Mouse (Mus musculus): ENCODE measurements around the gene Olfr1339. TPM values are rescaled to one million over a fixed set of nuclear protein-coding genes. Genes with fewer than 3 reads are reported as not detected.

Gene Olfr1339
- polyA plus RNA-seq (2011; ENCODE audit: insufficient read depth, insufficient read length, low read depth, missing spikeins) = not detected in 2 replicates

GRCm38 (mm10) chr4:118731875-118732274 lies at the start of gene Olfr1339:
Gene Olfr1339 (plus strand): TSS chr4:118732175.
- Histone ChIP-seq H3K27ac (ENCODE audit: insufficient read depth, low read length) (no peak within 1 kb of the TSS), H3K9me3 (replicated peaks; ENCODE audit: control insufficient read depth, insufficient read depth, low read length, poor library complexity, severe bottlenecking) (no peaks in the 10 kb centered on the region), H3K4me3 (ENCODE audit: low read depth, low read length) (no peak within 1 kb of the TSS), H3K27me3 (ENCODE audit: control insufficient read depth, insufficient read depth, low read length, poor library complexity, severe bottlenecking) (no peaks in the 10 kb centered on the region), H3K9ac (ENCODE audit: low read depth, poor library complexity, severe bottlenecking) (no peak within 1 kb of the TSS), H3K36me3 (ENCODE audit: control insufficient read depth, insufficient read depth, low read length, poor library complexity, severe bottlenecking) (no peaks in the 10 kb centered on the region), H3K4me1 (ENCODE audit: control insufficient read depth, insufficient read depth, low read length) (no peaks in the 10 kb centered on the region)
- TF ChIP-seq POLR2A (IDR thresholded peaks at IDR 0.05; ENCODE audit: insufficient read depth, low read length) (no peak), EP300 (IDR thresholded peaks at IDR 0.05; ENCODE audit: insufficient read depth, low read depth, low read length) (no peak), CTCF (IDR thresholded peaks at IDR 0.05; ENCODE audit: low read depth, low read length) (no peak)

- H3K9ac ChIP-seq (ENCODE audit: low read depth, poor library complexity, severe bottlenecking) = no peak overlapping the region
- H3K27ac ChIP-seq (ENCODE audit: insufficient read depth, low read length) = peak overlapping the region; percentile 75
- no peaks in the 10 kb centered on the region for H3K9me3 ChIP-seq (replicated peaks; ENCODE audit: control insufficient read depth, insufficient read depth, low read length, poor library complexity, severe bottlenecking)
- H3K4me3 ChIP-seq (ENCODE audit: low read depth, low read length) = no peak overlapping the region
- H3K36me3 ChIP-seq (ENCODE audit: control insufficient read depth, insufficient read depth, low read length, poor library complexity, severe bottlenecking) = no peaks in the 10 kb centered on the region
- peaks cover 6% of the 10 kb centered on the region for H3K4me1 ChIP-seq (ENCODE audit: control insufficient read depth, insufficient read depth, low read length)
- H3K27me3 ChIP-seq (ENCODE audit: control insufficient read depth, insufficient read depth, low read length, poor library complexity, severe bottlenecking) = no peaks in the 10 kb centered on the region
- TF ChIP-seq EP300 (IDR thresholded peaks at IDR 0.05; ENCODE audit: insufficient read depth, low read depth, low read length) (no peak), CTCF (IDR thresholded peaks at IDR 0.05; ENCODE audit: low read depth, low read length) (no peak), POLR2A (IDR thresholded peaks at IDR 0.05; ENCODE audit: insufficient read depth, low read length) (no peak)
Observed at GRCm38 (mm10) chr4:118687086-118687485, 44.9 kb upstream of the Olfr1339 start.

GRCm38 (mm10) chr4:118692412-118692973 lies 39.5 kb upstream of the Olfr1339 start, which contains the start of gene Olfr1342:
Gene Olfr1342 (minus strand): TSS chr4:118692756.
- H3K27ac ChIP-seq (ENCODE audit: insufficient read depth, low read length) = no peak within 1 kb of the TSS

GRCm38 (mm10) chr4:118693812-118694211 lies 38.2 kb upstream of the Olfr1339 start:
- TF ChIP-seq CTCF (IDR thresholded peaks at IDR 0.05; ENCODE audit: low read depth, low read length) (no peak), POLR2A (IDR thresholded peaks at IDR 0.05; ENCODE audit: insufficient read depth, low read length) (no peak), EP300 (IDR thresholded peaks at IDR 0.05; ENCODE audit: insufficient read depth, low read depth, low read length) (no peak)
- Histone ChIP-seq H3K9ac (ENCODE audit: low read depth, poor library complexity, severe bottlenecking) (no peak overlapping the region), H3K27ac (ENCODE audit: insufficient read depth, low read length) (no peak overlapping the region), H3K36me3 (ENCODE audit: control insufficient read depth, insufficient read depth, low read length, poor library complexity, severe bottlenecking) (no peaks in the 10 kb centered on the region), H3K4me1 (ENCODE audit: control insufficient read depth, insufficient read depth, low read length) (no peaks in the 10 kb centered on the region), H3K27me3 (ENCODE audit: control insufficient read depth, insufficient read depth, low read length, poor library complexity, severe bottlenecking) (no peaks in the 10 kb centered on the region), H3K9me3 (replicated peaks; ENCODE audit: control insufficient read depth, insufficient read depth, low read length, poor library complexity, severe bottlenecking) (no peaks in the 10 kb centered on the region), H3K4me3 (ENCODE audit: low read depth, low read length) (no peak overlapping the region)

More at GRCm38 (mm10) chr4:118692412-118692973, 39.5 kb upstream of the Olfr1339 start, which contains the start of gene Olfr1342:
- H3K4me3 ChIP-seq (ENCODE audit: low read depth, low read length) = no peak within 1 kb of the TSS
- H3K9me3 ChIP-seq (replicated peaks; ENCODE audit: control insufficient read depth, insufficient read depth, low read length, poor library complexity, severe bottlenecking) = no peaks in the 10 kb centered on the region
- no peak within 1 kb of the TSS for H3K9ac ChIP-seq (ENCODE audit: low read depth, poor library complexity, severe bottlenecking)
- H3K4me1 ChIP-seq (ENCODE audit: control insufficient read depth, insufficient read depth, low read length) = peaks cover under 1% of the 10 kb centered on the region
- H3K36me3 ChIP-seq (ENCODE audit: control insufficient read depth, insufficient read depth, low read length, poor library complexity, severe bottlenecking) = no peaks in the 10 kb centered on the region
- TF ChIP-seq POLR2A (IDR thresholded peaks at IDR 0.05; ENCODE audit: insufficient read depth, low read length) (no peak), CTCF (IDR thresholded peaks at IDR 0.05; ENCODE audit: low read depth, low read length) (no peak), EP300 (IDR thresholded peaks at IDR 0.05; ENCODE audit: insufficient read depth, low read depth, low read length) (no peak)
- no peaks in the 10 kb centered on the region for H3K27me3 ChIP-seq (ENCODE audit: control insufficient read depth, insufficient read depth, low read length, poor library complexity, severe bottlenecking)

GRCm38 (mm10) chr4:118703223-118703622 lies 28.8 kb upstream of the Olfr1339 start, which contains the start of gene Olfr1341:
Gene Olfr1341 (plus strand): TSS chr4:118703523.
- H3K4me3 ChIP-seq (ENCODE audit: low read depth, low read length) = no peak within 1 kb of the TSS

GRCm38 (mm10) chr4:118708086-118708485 lies 23.9 kb upstream of the Olfr1339 start:
- no peak overlapping the region for H3K4me3 ChIP-seq (ENCODE audit: low read depth, low read length)
- no peak overlapping the region for H3K9ac ChIP-seq (ENCODE audit: low read depth, poor library complexity, severe bottlenecking)
- H3K9me3 ChIP-seq (replicated peaks; ENCODE audit: control insufficient read depth, insufficient read depth, low read length, poor library complexity, severe bottlenecking) = 0 out of 2 replicates have a peak, but pooled peaks cover 2% of the 10 kb centered on the region
- TF ChIP-seq EP300 (IDR thresholded peaks at IDR 0.05; ENCODE audit: insufficient read depth, low read depth, low read length) (no peak), POLR2A (IDR thresholded peaks at IDR 0.05; ENCODE audit: insufficient read depth, low read length) (no peak), CTCF (IDR thresholded peaks at IDR 0.05; ENCODE audit: low read depth, low read length) (no peak)
- H3K36me3 ChIP-seq (ENCODE audit: control insufficient read depth, insufficient read depth, low read length, poor library complexity, severe bottlenecking) = no peaks in the 10 kb centered on the region
- H3K27me3 ChIP-seq (ENCODE audit: control insufficient read depth, insufficient read depth, low read length, poor library complexity, severe bottlenecking) = no peaks in the 10 kb centered on the region
- H3K27ac ChIP-seq (ENCODE audit: insufficient read depth, low read length) = no peak overlapping the region
- H3K4me1 ChIP-seq (ENCODE audit: control insufficient read depth, insufficient read depth, low read length) = no peaks in the 10 kb centered on the region

More at GRCm38 (mm10) chr4:118703223-118703622, 28.8 kb upstream of the Olfr1339 start, which contains the start of gene Olfr1341:
- Histone ChIP-seq H3K9me3 (replicated peaks; ENCODE audit: control insufficient read depth, insufficient read depth, low read length, poor library complexity, severe bottlenecking) (no peaks in the 10 kb centered on the region), H3K36me3 (ENCODE audit: control insufficient read depth, insufficient read depth, low read length, poor library complexity, severe bottlenecking) (no peaks in the 10 kb centered on the region), H3K4me1 (ENCODE audit: control insufficient read depth, insufficient read depth, low read length) (no peaks in the 10 kb centered on the region), H3K27ac (ENCODE audit: insufficient read depth, low read length) (no peak within 1 kb of the TSS), H3K9ac (ENCODE audit: low read depth, poor library complexity, severe bottlenecking) (no peak within 1 kb of the TSS), H3K27me3 (ENCODE audit: control insufficient read depth, insufficient read depth, low read length, poor library complexity, severe bottlenecking) (no peaks in the 10 kb centered on the region)
- TF ChIP-seq POLR2A (IDR thresholded peaks at IDR 0.05; ENCODE audit: insufficient read depth, low read length) (no peak), EP300 (IDR thresholded peaks at IDR 0.05; ENCODE audit: insufficient read depth, low read depth, low read length) (no peak), CTCF (IDR thresholded peaks at IDR 0.05; ENCODE audit: low read depth, low read length) (no peak)

Measured in ES-Bruce4 (cell line).